Mouse (Mus musculus): ENCODE measurements around the gene Camta2. TPM values are rescaled to one million over a fixed set of nuclear protein-coding genes. Genes with fewer than 3 reads are reported as not detected.

The Camta2 gene
- polyA plus RNA-seq, 1 experiment, result 38.4 TPM

DNA sequence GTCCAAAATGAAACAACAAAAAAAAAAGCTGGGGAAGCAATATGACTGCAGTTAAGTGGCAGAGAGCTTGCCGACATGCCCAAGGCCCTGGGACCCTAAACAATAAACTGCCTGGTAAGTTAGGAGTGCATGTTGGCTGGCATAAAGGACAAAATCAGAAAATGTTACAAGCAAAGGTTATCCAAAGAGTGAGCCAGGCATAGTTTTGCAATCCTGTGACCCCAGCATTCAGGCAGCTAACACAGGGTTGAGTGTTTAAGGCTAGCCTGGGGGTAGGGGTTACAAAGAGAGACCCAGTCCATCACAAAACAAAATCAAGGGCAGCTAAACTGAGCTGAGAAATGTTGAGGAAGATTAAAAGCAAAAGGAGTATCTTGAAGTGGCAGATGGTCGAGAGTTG is 11.1 kb upstream of the Camta2 start:
- no peaks in the 10 kb centered on the region for H3K36me3 ChIP-seq (ENCODE audit: control insufficient read depth, insufficient read depth, low read length)
- H3K27me3 ChIP-seq (ENCODE audit: control insufficient read depth, insufficient read depth, low read length), result no peaks in the 10 kb centered on the region
- 74% methylated on average over 2 of the region's 2 CpGs for WGBS
- H3K4me1 ChIP-seq (replicated peaks; ENCODE audit: control insufficient read depth, insufficient read depth, low read length), result peaks cover 13% of the 10 kb centered on the region
- no peak for DNase-seq
- H3K4me3 ChIP-seq (ENCODE audit: control insufficient read depth, insufficient read depth, low read length), result no peak overlapping the region
- TF ChIP-seq CTCF (IDR thresholded peaks at IDR 0.05; ENCODE audit: borderline replicate concordance, control insufficient read depth, extremely low read depth, insufficient read depth, low read length, poor library complexity) (no peak), POLR2A (IDR thresholded peaks at IDR 0.05; ENCODE audit: control insufficient read depth, extremely low read depth, insufficient read depth, low read length, poor library complexity) (no peak)
- H3K27ac ChIP-seq (ENCODE audit: control insufficient read depth, insufficient read depth, low read length), result no peak overlapping the region

DNA sequence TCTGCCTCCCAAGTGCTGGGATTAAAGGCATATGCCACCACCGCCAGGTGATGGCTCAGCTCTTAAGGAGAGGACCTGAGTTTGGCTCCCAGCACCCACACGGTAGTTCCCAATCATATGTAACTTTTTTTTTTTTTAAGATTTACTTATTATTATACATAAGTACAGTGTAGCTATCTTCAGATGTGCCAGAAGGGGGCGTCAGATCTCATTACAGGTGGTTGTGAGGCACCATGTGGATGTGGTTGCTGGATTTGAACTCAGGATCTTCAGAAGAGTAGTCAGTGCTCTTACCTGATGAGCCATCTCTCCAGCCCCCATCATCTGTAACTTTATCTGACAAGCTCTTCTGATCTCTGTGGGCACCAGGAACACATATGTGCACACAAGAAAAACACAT is 9.5 kb upstream of the Camta2 start:
- Histone ChIP-seq H3K4me3 (ENCODE audit: control insufficient read depth, insufficient read depth, low read length) (no peak overlapping the region), H3K4me1 (replicated peaks; ENCODE audit: control insufficient read depth, insufficient read depth, low read length) (peaks cover 13% of the 10 kb centered on the region), H3K27ac (ENCODE audit: control insufficient read depth, insufficient read depth, low read length) (no peak overlapping the region), H3K27me3 (ENCODE audit: control insufficient read depth, insufficient read depth, low read length) (no peaks in the 10 kb centered on the region), H3K36me3 (ENCODE audit: control insufficient read depth, insufficient read depth, low read length) (no peaks in the 10 kb centered on the region)
- no peak for DNase-seq
- TF ChIP-seq CTCF (IDR thresholded peaks at IDR 0.05; ENCODE audit: borderline replicate concordance, control insufficient read depth, extremely low read depth, insufficient read depth, low read length, poor library complexity), result no peak
- TF ChIP-seq POLR2A (IDR thresholded peaks at IDR 0.05; ENCODE audit: control insufficient read depth, extremely low read depth, insufficient read depth, low read length, poor library complexity), result no peak
- 82% methylated on average over 3 of the region's 3 CpGs for WGBS

DNA sequence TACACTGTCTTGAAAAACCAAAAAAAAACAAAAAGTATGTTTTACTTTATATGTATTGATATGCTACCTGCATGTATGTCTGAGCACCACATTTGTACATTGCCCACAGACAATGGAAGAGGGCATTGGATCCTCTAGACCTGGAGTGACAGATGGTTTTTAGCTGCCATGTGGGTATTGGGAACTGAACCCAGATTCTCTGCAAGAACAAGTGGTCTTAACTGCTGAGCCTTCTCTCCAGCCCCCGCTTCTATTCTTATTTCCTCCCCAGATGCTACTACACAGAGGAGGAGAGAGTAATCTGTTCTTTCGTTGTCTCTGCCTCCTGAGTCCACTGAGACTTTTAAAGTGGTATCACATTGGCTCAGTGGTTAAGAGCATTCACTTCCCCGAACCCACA is 5.6 kb upstream of the Camta2 start:
- TF ChIP-seq POLR2A (IDR thresholded peaks at IDR 0.05; ENCODE audit: control insufficient read depth, extremely low read depth, insufficient read depth, low read length, poor library complexity), result no peak
- no peak for TF ChIP-seq CTCF (IDR thresholded peaks at IDR 0.05; ENCODE audit: borderline replicate concordance, control insufficient read depth, extremely low read depth, insufficient read depth, low read length, poor library complexity)
- H3K36me3 ChIP-seq (ENCODE audit: control insufficient read depth, insufficient read depth, low read length), result no peaks in the 10 kb centered on the region
- H3K4me3 ChIP-seq (ENCODE audit: control insufficient read depth, insufficient read depth, low read length), result no peak overlapping the region
- no peak overlapping the region for H3K27ac ChIP-seq (ENCODE audit: control insufficient read depth, insufficient read depth, low read length)
- 35% methylated on average over 3 of the region's 3 CpGs for WGBS
- H3K27me3 ChIP-seq (ENCODE audit: control insufficient read depth, insufficient read depth, low read length), result no peaks in the 10 kb centered on the region
- DNase-seq, result no peak
- H3K4me1 ChIP-seq (replicated peaks; ENCODE audit: control insufficient read depth, insufficient read depth, low read length), result peaks cover 1% of the 10 kb centered on the region

GRCm38 (mm10) chr11:70689578-70689977 is 1.7 kb upstream of the Camta2 start:
- TF ChIP-seq POLR2A (IDR thresholded peaks at IDR 0.05; ENCODE audit: control insufficient read depth, extremely low read depth, insufficient read depth, low read length, poor library complexity) (no peak), CTCF (IDR thresholded peaks at IDR 0.05; ENCODE audit: borderline replicate concordance, control insufficient read depth, extremely low read depth, insufficient read depth, low read length, poor library complexity) (no peak)
- H3K36me3 ChIP-seq (ENCODE audit: control insufficient read depth, insufficient read depth, low read length), result no peaks in the 10 kb centered on the region
- WGBS, result 84% methylated on average over 4 of the region's 4 CpGs
- H3K4me3 ChIP-seq (ENCODE audit: control insufficient read depth, insufficient read depth, low read length), result no peak overlapping the region
- no peak for DNase-seq
- no peaks in the 10 kb centered on the region for H3K27me3 ChIP-seq (ENCODE audit: control insufficient read depth, insufficient read depth, low read length)
- H3K27ac ChIP-seq (ENCODE audit: control insufficient read depth, insufficient read depth, low read length), result no peak overlapping the region
- H3K4me1 ChIP-seq (replicated peaks; ENCODE audit: control insufficient read depth, insufficient read depth, low read length), result peaks cover 10% of the 10 kb centered on the region

DNA sequence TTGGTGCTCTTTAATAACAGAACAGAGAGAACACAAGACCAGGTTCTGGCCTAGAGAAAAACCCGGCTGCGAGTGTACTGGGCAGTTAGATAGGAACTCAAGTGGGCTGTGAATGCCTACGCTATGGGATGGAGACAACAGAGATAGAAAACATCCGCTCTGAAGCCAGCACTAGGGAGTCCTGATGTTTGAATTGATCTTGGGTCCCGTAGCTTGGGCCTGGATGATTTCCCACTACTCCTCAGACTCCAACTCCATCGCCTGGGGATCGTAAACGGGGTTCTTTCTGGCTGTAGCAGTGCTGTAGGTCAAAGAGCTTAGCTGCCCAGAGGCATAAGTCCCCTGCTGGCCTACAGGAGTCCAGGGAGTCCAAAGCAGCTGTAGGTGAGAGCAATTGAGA is 467 bp upstream of the Camta2 start:
- TF ChIP-seq POLR2A (IDR thresholded peaks at IDR 0.05; ENCODE audit: control insufficient read depth, extremely low read depth, insufficient read depth, low read length, poor library complexity) (no peak), CTCF (IDR thresholded peaks at IDR 0.05; ENCODE audit: borderline replicate concordance, control insufficient read depth, extremely low read depth, insufficient read depth, low read length, poor library complexity) (no peak)
- 0 out of 2 replicates have a peak, but pooled peaks cover 3% of the 10 kb centered on the region for H3K36me3 ChIP-seq (ENCODE audit: control insufficient read depth, insufficient read depth, low read length)
- peak overlapping the region; percentile 77 for H3K4me3 ChIP-seq (ENCODE audit: control insufficient read depth, insufficient read depth, low read length)
- no peak overlapping the region for H3K27ac ChIP-seq (ENCODE audit: control insufficient read depth, insufficient read depth, low read length)
- H3K27me3 ChIP-seq (ENCODE audit: control insufficient read depth, insufficient read depth, low read length), result no peaks in the 10 kb centered on the region
- peaks cover 10% of the 10 kb centered on the region for H3K4me1 ChIP-seq (replicated peaks; ENCODE audit: control insufficient read depth, insufficient read depth, low read length)
- WGBS, result 54% methylated on average over 8 of the region's 8 CpGs
- no peak for DNase-seq

- WGBS, result 6% methylated on average over 16 of the region's 16 CpGs
- DNase-seq, result no peak
- H3K4me1 ChIP-seq (replicated peaks; ENCODE audit: control insufficient read depth, insufficient read depth, low read length), result peaks cover 10% of the 10 kb centered on the region
- TF ChIP-seq CTCF (IDR thresholded peaks at IDR 0.05; ENCODE audit: borderline replicate concordance, control insufficient read depth, extremely low read depth, insufficient read depth, low read length, poor library complexity), result no peak
- TF ChIP-seq POLR2A (IDR thresholded peaks at IDR 0.05; ENCODE audit: control insufficient read depth, extremely low read depth, insufficient read depth, low read length, poor library complexity), result no peak
- H3K27me3 ChIP-seq (ENCODE audit: control insufficient read depth, insufficient read depth, low read length), result no peaks in the 10 kb centered on the region
- H3K36me3 ChIP-seq (ENCODE audit: control insufficient read depth, insufficient read depth, low read length), result peaks cover 3% of the 10 kb centered on the region; the same call in 1 of the 2 replicates
- H3K27ac ChIP-seq (ENCODE audit: control insufficient read depth, insufficient read depth, low read length), result peak overlapping the region; percentile 13; the same call in 1 of the 2 replicates
- H3K4me3 ChIP-seq (ENCODE audit: control insufficient read depth, insufficient read depth, low read length), result peak overlapping the region; percentile 77
Observed at GRCm38 (mm10) chr11:70686901-70687566, 871 bp downstream of the Camta2 start.
